Mouse (Mus musculus): Measurements from ENCODE around the gene Ppara. TPM values are rescaled to one million over a fixed set of nuclear protein-coding genes. Genes with fewer than 3 reads are reported as not detected.

Gene Ppara
- polyA plus RNA-seq, 1 experiment from 2014 or later: 1.2 TPM

DNA sequence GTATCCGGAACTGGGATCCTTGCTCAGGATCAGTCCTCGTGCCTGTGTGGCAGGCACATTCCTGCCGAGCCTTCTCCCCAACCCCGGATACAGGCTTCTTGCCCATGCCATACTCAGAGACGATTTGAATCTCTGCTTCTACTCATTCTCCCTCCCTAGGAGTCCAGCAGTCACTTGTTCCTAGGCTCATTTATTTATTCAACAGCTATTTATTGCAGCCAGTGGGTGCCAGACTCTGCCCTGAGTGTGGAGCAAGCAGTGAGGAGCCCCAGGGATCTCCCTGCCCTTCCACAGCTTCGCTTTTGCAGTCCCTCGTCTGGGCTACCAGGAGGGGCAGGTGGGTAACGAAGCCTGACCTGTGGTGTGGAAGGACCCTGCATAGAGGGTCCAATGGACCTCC, 11.4 kb downstream of the Ppara start:
- no peak overlapping the region for H3K9ac ChIP-seq
- no peak for DNase-seq (ENCODE audit: low spot score)
- no peak overlapping the region for H3K4me3 ChIP-seq (replicated peaks; ENCODE audit: low read length)
- H3K9me3 ChIP-seq (ENCODE audit: control insufficient read depth, low read length): no peaks in the 10 kb centered on the region
- no peaks in the 10 kb centered on the region for H3K4me1 ChIP-seq (replicated peaks; ENCODE audit: control insufficient read depth, insufficient read depth, low read length)
- WGBS: 76% methylated on average over 8 of the region's 8 CpGs
- no peak overlapping the region for H3K27ac ChIP-seq
- H3K4me2 ChIP-seq (replicated peaks): no peak overlapping the region
- H3K27me3 ChIP-seq (ENCODE audit: control insufficient read depth, insufficient read depth, low read length): no peaks in the 10 kb centered on the region
- no peaks in the 10 kb centered on the region for H3K36me3 ChIP-seq (replicated peaks; ENCODE audit: control insufficient read depth, insufficient read depth)
- ATAC-seq (ENCODE audit: low FRiP score): no peak

DNA sequence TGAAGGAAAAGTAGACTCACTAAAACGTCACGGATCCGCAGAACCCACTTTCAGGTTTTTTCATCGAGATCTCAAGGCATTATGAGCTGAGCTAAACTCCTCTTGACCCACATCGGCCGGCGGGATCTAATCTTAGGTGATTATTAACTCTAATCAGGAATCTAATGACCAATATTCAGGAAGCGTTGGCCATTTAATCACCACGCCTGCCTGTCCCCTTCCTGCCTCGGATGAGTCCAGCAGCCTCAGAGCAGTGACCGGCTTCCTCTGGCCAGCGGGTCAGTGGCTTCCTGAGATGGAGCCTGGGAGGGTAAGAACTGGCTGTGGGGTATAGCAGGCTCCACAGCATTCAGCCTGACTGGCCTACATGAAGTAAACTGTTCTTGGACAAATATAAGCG, 11.9 kb downstream of the Ppara start:
- no peaks in the 10 kb centered on the region for H3K36me3 ChIP-seq (replicated peaks; ENCODE audit: control insufficient read depth, insufficient read depth)
- H3K4me3 ChIP-seq (replicated peaks; ENCODE audit: low read length): no peak overlapping the region
- no peak overlapping the region for H3K27ac ChIP-seq
- DNase-seq (ENCODE audit: low spot score): no peak
- no peaks in the 10 kb centered on the region for H3K4me1 ChIP-seq (replicated peaks; ENCODE audit: control insufficient read depth, insufficient read depth, low read length)
- no peaks in the 10 kb centered on the region for H3K27me3 ChIP-seq (ENCODE audit: control insufficient read depth, insufficient read depth, low read length)
- 86% methylated on average over 13 of the region's 13 CpGs for WGBS
- peaks cover 4% of the 10 kb centered on the region; the same call in 1 of the 2 replicates for H3K9me3 ChIP-seq (ENCODE audit: control insufficient read depth, low read length)
- H3K9ac ChIP-seq: no peak overlapping the region
- no peak for ATAC-seq (ENCODE audit: low FRiP score)
- H3K4me2 ChIP-seq (replicated peaks): no peak overlapping the region

DNA sequence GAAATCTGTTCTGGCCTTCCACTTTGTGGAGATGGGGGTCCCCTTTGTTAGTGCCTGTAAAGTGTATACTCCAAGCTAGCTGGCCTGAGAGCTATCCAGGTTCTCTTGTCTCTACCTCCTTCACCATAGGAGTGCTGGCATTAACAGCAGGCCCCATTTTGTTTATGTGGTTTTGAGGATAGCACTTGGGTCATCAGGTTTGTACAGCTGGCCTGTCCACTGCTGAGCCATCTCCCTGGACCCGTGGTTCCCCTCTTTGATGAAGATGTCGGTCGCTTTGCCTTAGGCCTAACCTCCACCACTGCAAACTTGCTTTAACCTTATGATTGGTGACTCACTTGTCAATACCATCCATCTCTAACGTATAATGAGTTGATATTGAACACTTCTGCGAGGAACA, 13.2 kb downstream of the Ppara start:
- Histone ChIP-seq H3K36me3 (replicated peaks; ENCODE audit: control insufficient read depth, insufficient read depth) (no peaks in the 10 kb centered on the region), H3K9ac (no peak overlapping the region), H3K4me3 (replicated peaks; ENCODE audit: low read length) (no peak overlapping the region), H3K9me3 (ENCODE audit: control insufficient read depth, low read length) (peaks cover 8% of the 10 kb centered on the region; the same call in 1 of the 2 replicates), H3K27ac (no peak overlapping the region), H3K4me2 (replicated peaks) (no peak overlapping the region), H3K4me1 (replicated peaks; ENCODE audit: control insufficient read depth, insufficient read depth, low read length) (no peaks in the 10 kb centered on the region), H3K27me3 (ENCODE audit: control insufficient read depth, insufficient read depth, low read length) (no peaks in the 10 kb centered on the region)
- WGBS: 88% methylated on average over 5 of the region's 5 CpGs
- no peak for ATAC-seq (ENCODE audit: low FRiP score)
- no peak for DNase-seq (ENCODE audit: low spot score)

DNA sequence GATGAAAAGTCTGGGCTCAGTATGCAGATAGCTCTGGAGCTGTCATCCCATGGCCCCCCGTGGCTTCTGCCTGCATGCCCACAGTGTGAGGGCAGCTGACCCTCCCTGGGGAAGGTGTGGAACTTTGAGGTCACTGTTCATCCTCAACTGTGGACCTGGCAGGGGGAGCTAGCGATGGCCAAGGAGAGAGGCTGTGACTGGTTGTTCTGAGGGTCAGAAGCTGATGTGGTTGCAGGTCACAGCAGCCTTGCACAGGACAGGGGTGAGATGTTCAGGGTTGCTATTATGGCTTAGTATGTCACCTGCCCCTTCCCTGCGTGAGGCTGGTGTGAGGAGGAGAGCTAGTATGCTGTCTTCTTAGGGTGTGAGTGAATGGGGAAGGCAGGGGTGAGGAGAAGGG, 13.7 kb downstream of the Ppara start:
- H3K4me2 ChIP-seq (replicated peaks): no peak overlapping the region
- no peak overlapping the region for H3K9ac ChIP-seq
- H3K4me1 ChIP-seq (replicated peaks; ENCODE audit: control insufficient read depth, insufficient read depth, low read length): no peaks in the 10 kb centered on the region
- H3K36me3 ChIP-seq (replicated peaks; ENCODE audit: control insufficient read depth, insufficient read depth): no peaks in the 10 kb centered on the region
- H3K4me3 ChIP-seq (replicated peaks; ENCODE audit: low read length): no peak overlapping the region
- WGBS: 86% methylated on average over 3 of the region's 3 CpGs
- H3K27me3 ChIP-seq (ENCODE audit: control insufficient read depth, insufficient read depth, low read length): no peaks in the 10 kb centered on the region
- H3K27ac ChIP-seq: no peak overlapping the region
- DNase-seq (ENCODE audit: low spot score) (no peak), ATAC-seq (ENCODE audit: low FRiP score) (no peak)
- peaks cover 8% of the 10 kb centered on the region; the same call in 1 of the 2 replicates for H3K9me3 ChIP-seq (ENCODE audit: control insufficient read depth, low read length)

DNA sequence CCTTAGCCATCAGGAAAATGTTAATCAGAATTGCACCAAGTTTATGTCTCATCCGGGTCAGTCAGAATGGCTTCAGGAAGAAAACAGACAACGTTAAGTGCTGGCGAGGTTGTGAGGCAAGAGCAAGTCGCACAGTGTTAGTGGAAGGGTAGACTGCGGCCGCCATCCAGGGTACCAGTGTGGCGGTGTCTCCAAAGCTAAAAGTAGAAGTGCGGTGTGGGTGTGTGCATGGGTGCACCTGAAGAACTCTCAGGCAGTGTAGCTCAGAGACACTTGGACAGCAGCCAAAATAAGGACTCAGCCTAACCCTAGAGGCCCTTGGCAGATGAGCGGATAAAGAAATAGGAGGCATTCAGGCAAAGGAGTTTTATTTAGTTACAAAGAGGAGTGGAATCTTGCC, 14.4 kb downstream of the Ppara start:
- ATAC-seq (ENCODE audit: low FRiP score): no peak
- WGBS: 94% methylated on average over 9 of the region's 9 CpGs
- no peak for DNase-seq (ENCODE audit: low spot score)
- Histone ChIP-seq H3K9me3 (ENCODE audit: control insufficient read depth, low read length) (peaks cover 8% of the 10 kb centered on the region; the same call in 1 of the 2 replicates), H3K27me3 (ENCODE audit: control insufficient read depth, insufficient read depth, low read length) (no peaks in the 10 kb centered on the region), H3K4me2 (replicated peaks) (no peak overlapping the region), H3K27ac (no peak overlapping the region), H3K36me3 (replicated peaks; ENCODE audit: control insufficient read depth, insufficient read depth) (no peaks in the 10 kb centered on the region), H3K9ac (no peak overlapping the region), H3K4me1 (replicated peaks; ENCODE audit: control insufficient read depth, insufficient read depth, low read length) (no peaks in the 10 kb centered on the region), H3K4me3 (replicated peaks; ENCODE audit: low read length) (no peak overlapping the region)

DNA sequence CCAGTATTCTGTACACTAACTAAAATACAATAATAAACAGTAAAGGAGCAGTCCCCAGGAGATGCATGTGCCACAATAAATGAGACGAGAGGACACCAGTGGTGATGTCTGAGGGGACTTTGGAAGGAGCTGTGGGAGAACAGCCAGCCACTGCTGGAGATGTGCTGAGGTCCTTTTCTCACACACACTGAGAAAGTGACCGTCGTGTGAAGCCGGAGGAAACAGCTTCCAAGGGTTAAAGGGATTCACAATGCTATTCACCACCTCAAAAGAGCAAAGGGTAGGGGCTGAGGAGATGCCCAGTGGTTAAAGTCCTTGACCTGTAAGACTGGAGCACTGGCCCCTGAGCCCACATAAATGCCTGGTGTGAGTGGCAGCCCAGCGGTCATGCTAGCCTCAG, 15.3 kb downstream of the Ppara start:
- no peak for ATAC-seq (ENCODE audit: low FRiP score)

DNA sequence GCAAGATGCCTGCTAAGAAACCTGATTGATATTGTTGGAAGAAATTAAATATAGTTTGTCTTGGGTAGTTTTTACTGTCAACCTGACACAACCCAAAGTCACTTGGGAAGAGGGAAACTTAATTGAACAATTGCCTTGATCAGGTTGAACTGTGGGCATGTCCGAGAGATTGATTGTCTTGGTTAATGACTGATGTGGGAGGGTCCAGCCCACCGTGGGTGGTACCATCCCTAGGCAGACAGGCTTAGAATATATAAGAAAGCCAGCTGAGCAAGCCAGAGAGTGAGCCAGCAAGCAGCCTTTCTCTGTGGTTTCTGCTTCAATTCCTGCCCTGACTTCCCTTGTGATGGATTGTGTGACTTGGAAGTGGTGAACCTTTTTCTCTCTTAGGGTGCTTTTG, 17.9 kb downstream of the Ppara start:
- ATAC-seq (ENCODE audit: low FRiP score) (no peak), DNase-seq (ENCODE audit: low spot score) (no peak)
- no peak overlapping the region for H3K4me3 ChIP-seq (replicated peaks; ENCODE audit: low read length)
- no peaks in the 10 kb centered on the region for H3K27me3 ChIP-seq (ENCODE audit: control insufficient read depth, insufficient read depth, low read length)
- H3K27ac ChIP-seq: no peak overlapping the region
- no peak overlapping the region for H3K9ac ChIP-seq
- WGBS: 70% methylated on average over 2 of the region's 2 CpGs
- no peaks in the 10 kb centered on the region for H3K4me1 ChIP-seq (replicated peaks; ENCODE audit: control insufficient read depth, insufficient read depth, low read length)
- no peak overlapping the region for H3K4me2 ChIP-seq (replicated peaks)
- no peaks in the 10 kb centered on the region for H3K36me3 ChIP-seq (replicated peaks; ENCODE audit: control insufficient read depth, insufficient read depth)
- peaks cover 10% of the 10 kb centered on the region; the same call in 1 of the 2 replicates for H3K9me3 ChIP-seq (ENCODE audit: control insufficient read depth, low read length)

More for the DNA sequence above, 15.3 kb downstream of the Ppara start:
- H3K4me1 ChIP-seq (replicated peaks; ENCODE audit: control insufficient read depth, insufficient read depth, low read length): no peaks in the 10 kb centered on the region
- 84% methylated on average over 5 of the region's 5 CpGs for WGBS
- H3K27ac ChIP-seq: no peak overlapping the region
- H3K4me2 ChIP-seq (replicated peaks): no peak overlapping the region
- H3K4me3 ChIP-seq (replicated peaks; ENCODE audit: low read length): no peak overlapping the region
- no peak for DNase-seq (ENCODE audit: low spot score)
- no peak overlapping the region for H3K9ac ChIP-seq
- peaks cover 8% of the 10 kb centered on the region; the same call in 1 of the 2 replicates for H3K9me3 ChIP-seq (ENCODE audit: control insufficient read depth, low read length)
- no peaks in the 10 kb centered on the region for H3K36me3 ChIP-seq (replicated peaks; ENCODE audit: control insufficient read depth, insufficient read depth)
- no peaks in the 10 kb centered on the region for H3K27me3 ChIP-seq (ENCODE audit: control insufficient read depth, insufficient read depth, low read length)

DNA sequence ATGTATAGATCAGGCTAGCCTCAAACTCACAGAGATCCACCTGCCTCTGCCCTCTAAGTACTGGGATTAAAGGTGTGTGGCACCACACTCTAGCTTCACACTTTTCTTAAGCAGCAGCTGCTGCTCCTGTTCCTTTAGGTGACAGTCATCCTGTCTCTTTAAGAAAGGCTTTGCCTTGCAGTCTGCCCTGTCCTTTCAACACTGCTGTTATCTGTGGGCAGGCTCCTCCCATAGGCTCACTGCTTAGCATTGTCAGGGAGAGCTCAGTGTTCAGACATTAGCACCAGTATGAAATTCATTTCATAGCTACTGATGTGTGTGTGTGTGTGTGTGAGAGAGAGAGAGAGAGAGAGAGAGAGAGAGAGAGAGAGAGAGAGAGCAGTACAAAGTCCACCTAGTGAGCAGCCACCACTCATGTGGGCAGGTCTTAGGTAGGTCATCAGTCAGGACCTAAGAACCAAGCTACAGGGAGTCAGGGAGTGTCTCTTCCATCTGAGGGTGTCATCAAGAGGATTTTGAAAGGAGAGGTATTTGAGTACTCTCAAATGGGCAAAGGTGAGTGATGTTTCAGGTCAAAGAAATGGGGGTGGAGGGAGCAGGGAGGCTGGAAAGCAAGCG, 19.4 kb downstream of the Ppara start:
- no peak for ATAC-seq (ENCODE audit: low FRiP score)
- Histone ChIP-seq H3K27ac (no peak overlapping the region), H3K9ac (no peak overlapping the region), H3K4me1 (replicated peaks; ENCODE audit: control insufficient read depth, insufficient read depth, low read length) (no peaks in the 10 kb centered on the region), H3K9me3 (ENCODE audit: control insufficient read depth, low read length) (peaks cover 16% of the 10 kb centered on the region; the same call in 1 of the 2 replicates), H3K27me3 (ENCODE audit: control insufficient read depth, insufficient read depth, low read length) (no peaks in the 10 kb centered on the region), H3K4me3 (replicated peaks; ENCODE audit: low read length) (no peak overlapping the region), H3K36me3 (replicated peaks; ENCODE audit: control insufficient read depth, insufficient read depth) (no peaks in the 10 kb centered on the region), H3K4me2 (replicated peaks) (no peak overlapping the region)
- DNase-seq (ENCODE audit: low spot score): no peak
- 90% methylated on average over 1 of the region's 1 CpGs for WGBS

DNA sequence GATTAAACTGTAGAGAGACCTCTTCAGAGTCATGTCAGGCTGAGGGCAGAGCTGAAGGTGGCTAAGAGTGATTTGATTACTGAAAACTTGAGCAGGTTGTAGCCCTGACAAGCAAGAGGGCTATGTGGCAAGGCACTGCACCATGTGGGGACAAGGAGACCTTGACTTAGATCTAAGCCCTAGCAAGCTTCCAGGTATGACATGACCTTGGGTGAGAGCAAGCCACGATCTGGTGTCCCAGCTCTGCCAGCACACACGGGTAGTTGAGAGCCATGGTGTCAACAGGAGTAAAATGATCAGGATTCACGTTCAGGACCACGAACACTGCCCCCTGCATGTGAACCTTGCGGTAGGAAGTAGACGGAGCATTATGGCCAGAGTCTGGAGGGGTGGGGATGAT, 20.4 kb downstream of the Ppara start:
- Histone ChIP-seq H3K27me3 (ENCODE audit: control insufficient read depth, insufficient read depth, low read length) (no peaks in the 10 kb centered on the region), H3K36me3 (replicated peaks; ENCODE audit: control insufficient read depth, insufficient read depth) (no peaks in the 10 kb centered on the region), H3K4me1 (replicated peaks; ENCODE audit: control insufficient read depth, insufficient read depth, low read length) (no peaks in the 10 kb centered on the region), H3K4me3 (replicated peaks; ENCODE audit: low read length) (no peak overlapping the region), H3K9ac (no peak overlapping the region), H3K4me2 (replicated peaks) (no peak overlapping the region), H3K9me3 (ENCODE audit: control insufficient read depth, low read length) (peaks cover 16% of the 10 kb centered on the region; the same call in 1 of the 2 replicates), H3K27ac (no peak overlapping the region)
- WGBS: 77% methylated on average over 6 of the region's 6 CpGs
- no peak for ATAC-seq (ENCODE audit: low FRiP score)
- DNase-seq (ENCODE audit: low spot score): no peak

DNA sequence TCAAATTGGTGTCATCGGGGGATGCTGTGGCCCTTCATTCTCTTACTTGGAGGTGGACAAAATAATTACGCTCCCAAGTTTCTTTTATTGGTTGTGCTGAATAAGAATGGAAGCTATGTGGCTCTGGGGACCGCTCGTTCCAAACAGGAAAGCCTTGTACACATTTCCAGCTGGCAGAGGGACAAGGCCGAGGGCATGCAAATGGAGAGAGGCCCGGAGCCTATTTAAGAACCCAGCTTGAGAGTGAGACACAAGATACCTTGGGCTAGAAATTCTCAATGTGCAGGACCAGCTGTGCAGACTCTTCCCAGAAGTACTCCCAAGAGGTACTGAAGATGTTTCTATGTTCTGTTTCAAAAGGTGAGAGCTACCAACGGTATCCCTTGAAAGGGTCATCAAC, 21.8 kb downstream of the Ppara start:
- Histone ChIP-seq H3K36me3 (replicated peaks; ENCODE audit: control insufficient read depth, insufficient read depth) (no peaks in the 10 kb centered on the region), H3K4me2 (replicated peaks) (no peak overlapping the region), H3K9me3 (ENCODE audit: control insufficient read depth, low read length) (peaks cover 13% of the 10 kb centered on the region; the same call in 1 of the 2 replicates), H3K9ac (no peak overlapping the region), H3K4me1 (replicated peaks; ENCODE audit: control insufficient read depth, insufficient read depth, low read length) (no peaks in the 10 kb centered on the region), H3K27me3 (ENCODE audit: control insufficient read depth, insufficient read depth, low read length) (no peaks in the 10 kb centered on the region), H3K27ac (no peak overlapping the region), H3K4me3 (replicated peaks; ENCODE audit: low read length) (no peak overlapping the region)
- WGBS: 86% methylated on average over 7 of the region's 7 CpGs
- no peak for DNase-seq (ENCODE audit: low spot score)
- ATAC-seq (ENCODE audit: low FRiP score): no peak
